Mouse (Mus musculus) hematopoietic stem cell, adult 5-6 weeks (primary cell): ENCODE results near the gene Nbl1. TPM values are rescaled to one million over a fixed set of nuclear protein-coding genes. Genes with fewer than 3 reads are reported as not detected.
A peak's percentile ranks its signal among the peaks of the same experiment; 100 is the strongest.

Experiments used
- ATAC-seq, 2 experiments: fragments of 125-278 bp in 1 of 2; replicated peaks in 1 of 2; 2 replicates each; pipeline ENCODE4 v1.8.0; 2016 to 2017; ENCODE audit warnings: inconsistent platforms in 2 of 2, mild to moderate bottlenecking in 2 of 2, moderate number of reproducible peaks in 2 of 2, low read depth in 1 of 2, moderate TSS enrichment in 1 of 2; ENCODE audit not compliant: low FRiP score in 2 of 2, poor library complexity in 2 of 2, severe bottlenecking in 2 of 2, insufficient read depth in 1 of 2, low TSS enrichment in 1 of 2
- total RNA-seq: library from RNA; stranded (forward); fragments of 172-1452, 232-1000 nt; gene quantifications from 2 replicates; pipeline ENCODE4 v1.2.3, GENCODE M21; 2017

Gene Nbl1
- total RNA-seq: 0.45 TPM in 1 of 2 replicates, not detected in the other

GRCm38 (mm10) chr4:139092356-139093195 lies at the start of gene Nbl1:
Nbl1 (minus strand) TSS chr4:139092993.
- no peak for ATAC-seq

GRCm38 (mm10) chr4:139141785-139142184 lies 49.0 kb upstream of the Nbl1 start:
- ATAC-seq: no peak; a peak in 1 of 4 replicates

- ATAC-seq: no peak
Observed at GRCm38 (mm10) chr4:139140267-139140666, 47.5 kb upstream of the Nbl1 start.

GRCm38 (mm10) chr4:139136011-139136410 lies 43.2 kb upstream of the Nbl1 start:
- no peak for ATAC-seq

- no peak for ATAC-seq
Observed at GRCm38 (mm10) chr4:139133109-139133508, 40.3 kb upstream of the Nbl1 start.

GRCm38 (mm10) chr4:139131858-139132672 lies 39.3 kb upstream of the Nbl1 start:
- no peak for ATAC-seq

- peak; percentile 97 for ATAC-seq
Observed at GRCm38 (mm10) chr4:139130701-139131549, 38.1 kb upstream of the Nbl1 start, which contains the start of gene Minos1. Minos1 (minus strand) TSS chr4:139131113.

GRCm38 (mm10) chr4:139129806-139130700 lies 37.3 kb upstream of the Nbl1 start:
- peak; percentile 5 to 36; a peak in 2 of 4 replicates for ATAC-seq

GRCm38 (mm10) chr4:139126475-139126874 lies 33.7 kb upstream of the Nbl1 start:
- no peak for ATAC-seq

GRCm38 (mm10) chr4:139124940-139125339 lies 32.1 kb upstream of the Nbl1 start:
- no peak for ATAC-seq

- ATAC-seq: no peak
Observed at GRCm38 (mm10) chr4:139122557-139122956, 29.8 kb upstream of the Nbl1 start.

- peak in 1 of 2 experiments; percentile 18; a peak in 1 of 4 replicates for ATAC-seq
Observed at GRCm38 (mm10) chr4:139120998-139121397, 28.2 kb upstream of the Nbl1 start.

GRCm38 (mm10) chr4:139120281-139120814 lies 27.6 kb upstream of the Nbl1 start:
- ATAC-seq: no peak

- ATAC-seq: peak in 1 of 2 experiments; percentile 63; a peak in 1 of 4 replicates
Observed at GRCm38 (mm10) chr4:139116356-139117063, 23.7 kb upstream of the Nbl1 start.

- no peak; a peak in 1 of 4 replicates for ATAC-seq
Observed at GRCm38 (mm10) chr4:139115721-139116120, 22.9 kb upstream of the Nbl1 start.

GRCm38 (mm10) chr4:139112482-139112881 lies 19.7 kb upstream of the Nbl1 start:
- no peak for ATAC-seq
